Mouse (Mus musculus) hindbrain, embryonic 12.5 days (tissue): ENCODE measurements around the gene Cbr1. TPM values are rescaled to one million over a fixed set of nuclear protein-coding genes. Genes with fewer than 3 reads are reported as not detected.
A peak's percentile ranks its signal among the peaks of the same experiment; 100 is the strongest.
"Not testable (repeated sequence)": the region's sequence is repeated elsewhere in the genome, so short reads cannot be mapped to it uniquely, and the experiment has no call there.

Experiments
- ATAC-seq: fragments of 200-750 bp; cut with Nextera tagmentation; 2 replicates; pipeline ENCODE4 v1.8.0; 2017; ENCODE audit warnings: moderate TSS enrichment; ENCODE audit not compliant: low FRiP score
- H3K27ac ChIP-seq: fragments of 300-500 bp; sonication (generic); 2 replicates; pipeline ENCODE4 v1.5.1; 2016; ENCODE audit warnings: mild to moderate bottlenecking
- H3K27me3 ChIP-seq: fragments of 300-500 bp; sonication (generic); 2 replicates; pipeline ENCODE4 v1.6.1; 2016; ENCODE audit warnings: mild to moderate bottlenecking
- H3K36me3 ChIP-seq: fragments of 300-500 bp; sonication (generic); 2 replicates; pipeline ENCODE4 v1.6.1; 2016; ENCODE audit warnings: mild to moderate bottlenecking
- H3K4me1 ChIP-seq: fragments of 300-500 bp; sonication (generic); 2 replicates; pipeline ENCODE4 v1.6.1; 2016
- H3K4me2 ChIP-seq: fragments of 300-500 bp; sonication (generic); replicated peaks from 2 replicates; pipeline ENCODE4 v1.6.1; 2016; ENCODE audit warnings: mild to moderate bottlenecking
- H3K4me3 ChIP-seq: fragments of 300-500 bp; sonication (generic); 2 replicates; pipeline ENCODE4 v1.5.1; 2016; ENCODE audit warnings: mild to moderate bottlenecking
- H3K9ac ChIP-seq: fragments of 300-500 bp; sonication (generic); 2 replicates; pipeline ENCODE4 v1.6.1; 2016; ENCODE audit warnings: mild to moderate bottlenecking, moderate library complexity
- H3K9me3 ChIP-seq: fragments of 300-500 bp; sonication (generic); replicated peaks from 2 replicates; pipeline ENCODE4 v1.6.1; 2016; ENCODE audit warnings: mild to moderate bottlenecking
- WGBS: fragments of 180-500 bp; shearing (Covaris S2); methylation state at CpG from one replicate; pipeline ENCODE4 v1.1.7; 2016; 5-methylcytosine and 5-hydroxymethylcytosine counted together
- polyA plus RNA-seq: library from polyadenylated mRNA; unstranded; fragments of >200 nt; fragmentation: Nextera tagmentation; extraction: Ambion mirVana; gene quantifications from 2 replicates; pipeline ENCODE4 v1.2.1, GENCODE M21; 2016

The Cbr1 gene
- polyA plus RNA-seq, 1 experiment from 2014 or later, result 122 TPM

DNA sequence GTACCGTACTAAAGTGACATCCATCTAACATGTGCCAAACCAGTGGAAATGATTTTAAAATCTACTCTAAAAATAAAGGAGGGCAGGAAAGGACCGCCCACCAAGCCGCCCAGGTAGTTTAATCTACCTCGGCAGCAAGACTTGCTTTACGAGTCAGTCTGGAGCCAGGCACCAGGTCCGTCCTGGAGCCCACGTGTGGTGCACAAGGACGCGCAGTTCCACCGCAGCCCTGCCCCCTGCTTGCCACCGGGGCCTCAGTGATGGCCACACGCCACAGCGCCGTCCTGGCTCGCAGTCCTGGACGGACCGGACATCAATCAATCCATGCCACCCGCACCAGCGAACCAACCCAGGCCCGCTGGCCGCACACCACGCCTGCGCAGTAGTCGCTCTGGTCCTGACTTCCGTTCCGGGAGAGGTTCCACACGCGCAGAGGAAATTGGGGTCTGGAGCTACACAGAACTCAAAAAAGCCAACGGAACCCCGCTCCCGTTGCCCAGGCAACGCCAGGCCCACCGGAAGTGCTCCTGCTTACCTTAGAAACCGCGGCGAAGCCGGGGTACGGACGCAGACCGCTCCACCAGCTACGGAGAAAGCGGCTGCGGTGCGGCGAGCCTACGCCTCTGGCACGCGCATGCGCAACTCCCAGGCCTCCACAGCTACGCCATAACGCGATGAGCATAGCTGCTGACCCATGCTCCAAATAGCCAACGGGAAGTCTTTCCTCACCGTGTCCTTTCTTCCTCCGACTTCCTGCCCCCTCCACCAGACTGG, 2.0 kb upstream of the Cbr1 start, which contains the start of gene Setd4:
Setd4 (minus strand) TSS at position 625 of the 774 bp plus-strand sequence.
- Histone ChIP-seq H3K4me3 (peak within 1 kb of the TSS; percentile 53), H3K36me3 (no peaks in the 10 kb centered on the region), H3K4me2 (peak within 1 kb of the TSS; percentile 81), H3K9me3 (no peaks in the 10 kb centered on the region), H3K4me1 (peaks cover 18% of the 10 kb centered on the region), H3K27me3 (no peaks in the 10 kb centered on the region; the same call in 1 of the 2 replicates), H3K9ac (peak within 1 kb of the TSS; percentile 70), H3K27ac (peak within 1 kb of the TSS; percentile 92)
- 2% methylated on average over 55 of the region's 55 CpGs for WGBS
- peak; percentile 91 for ATAC-seq

DNA sequence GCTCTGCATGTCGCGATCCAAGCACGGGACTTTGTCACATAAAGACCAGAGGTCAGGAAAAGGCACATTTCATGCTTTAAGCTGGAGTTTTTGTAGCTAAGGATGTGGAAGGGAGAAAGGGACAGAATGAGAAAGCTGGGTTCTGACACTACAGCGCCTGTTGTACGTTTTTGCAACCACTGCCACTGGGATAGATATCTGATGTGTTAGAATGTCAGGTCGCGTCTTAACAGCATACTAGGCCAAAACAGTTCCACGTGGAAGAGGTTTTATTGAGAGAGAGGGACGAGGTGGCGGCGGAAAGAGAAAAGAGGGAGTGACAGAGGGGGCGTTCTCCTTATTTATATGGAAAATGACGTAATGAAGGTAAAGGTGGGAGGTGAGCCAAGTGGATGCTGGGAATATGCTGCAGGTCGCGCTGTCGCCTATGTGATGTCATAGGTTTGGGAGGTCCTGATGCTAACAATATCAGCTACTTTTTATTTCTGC, 1.1 kb upstream of the Cbr1 start:
- Histone ChIP-seq H3K4me3 (peak overlapping the region; percentile 53), H3K27me3 (no peaks in the 10 kb centered on the region; the same call in 1 of the 2 replicates), H3K4me1 (peaks cover 26% of the 10 kb centered on the region), H3K27ac (peak overlapping the region; percentile 92), H3K9me3 (no peaks in the 10 kb centered on the region), H3K4me2 (peak overlapping the region; percentile 81), H3K36me3 (no peaks in the 10 kb centered on the region), H3K9ac (peak overlapping the region; percentile 70)
- 5% methylated on average over 16 of the region's 16 CpGs for WGBS
- no peak for ATAC-seq

DNA sequence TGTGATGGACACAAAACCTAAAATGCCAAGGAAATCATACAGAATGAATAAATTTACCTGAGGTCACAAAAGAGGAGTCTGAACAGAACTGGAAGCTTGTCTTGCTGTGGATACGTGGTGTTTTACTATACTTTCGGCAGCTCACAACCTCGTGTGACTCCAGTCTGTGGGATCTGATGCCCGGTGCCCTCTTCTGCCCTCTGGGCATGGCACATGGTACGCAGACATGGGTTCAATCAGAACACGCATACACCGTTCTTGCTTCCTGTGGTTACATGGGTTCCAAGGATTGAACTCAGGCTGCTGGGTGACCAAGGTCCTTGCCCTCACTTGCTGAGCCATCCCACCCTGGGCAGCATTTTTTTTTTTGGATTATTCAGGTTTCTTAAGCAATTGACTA, 493 bp downstream of the Cbr1 start:
- WGBS, result 86% methylated on average over 7 of the region's 7 CpGs
- H3K36me3 ChIP-seq, result peaks cover 14% of the 10 kb centered on the region

DNA sequence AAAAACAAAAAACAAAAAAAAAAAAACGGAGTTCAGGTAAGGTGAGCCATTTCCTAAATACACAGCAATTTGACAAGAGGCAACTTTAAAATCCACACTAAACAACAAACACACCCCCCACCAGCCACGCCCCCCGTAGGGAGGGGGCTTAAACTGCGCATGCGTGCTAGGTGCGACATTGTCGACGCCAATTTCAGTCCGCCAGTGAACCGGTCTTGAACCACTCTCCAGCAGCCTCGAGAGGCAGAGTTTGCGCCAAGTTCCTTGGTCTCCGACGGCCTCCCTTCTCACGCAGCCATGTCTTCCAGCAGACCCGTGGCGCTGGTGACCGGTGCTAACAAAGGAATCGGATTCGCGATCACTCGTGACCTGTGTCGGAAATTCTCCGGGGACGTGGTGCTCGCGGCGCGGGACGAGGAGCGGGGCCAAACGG, 2.0 kb downstream of the Cbr1 start:
- Histone ChIP-seq H3K27ac (peak overlapping the region; percentile 82), H3K36me3 (peaks cover 23% of the 10 kb centered on the region), H3K9ac (peak overlapping the region; percentile 78), H3K4me2 (peak overlapping the region; percentile 76), H3K27me3 (no peaks in the 10 kb centered on the region; the same call in 1 of the 2 replicates), H3K4me3 (peak overlapping the region; percentile 70), H3K4me1 (peaks cover 26% of the 10 kb centered on the region), H3K9me3 (no peaks in the 10 kb centered on the region)
- under 1% methylated on average over 32 of the region's 32 CpGs for WGBS
- peak; percentile 33; the same call in 1 of the 2 replicates for ATAC-seq

More for the DNA sequence above, 493 bp downstream of the Cbr1 start:
- no peaks in the 10 kb centered on the region; the same call in 1 of the 2 replicates for H3K27me3 ChIP-seq
- H3K4me3 ChIP-seq, result no peak overlapping the region
- H3K4me1 ChIP-seq, result peaks cover 26% of the 10 kb centered on the region
- H3K9ac ChIP-seq, result no peak overlapping the region
- no peaks in the 10 kb centered on the region for H3K9me3 ChIP-seq
- no peak for ATAC-seq
- no peak overlapping the region for H3K27ac ChIP-seq
- H3K4me2 ChIP-seq, result no peak overlapping the region

DNA sequence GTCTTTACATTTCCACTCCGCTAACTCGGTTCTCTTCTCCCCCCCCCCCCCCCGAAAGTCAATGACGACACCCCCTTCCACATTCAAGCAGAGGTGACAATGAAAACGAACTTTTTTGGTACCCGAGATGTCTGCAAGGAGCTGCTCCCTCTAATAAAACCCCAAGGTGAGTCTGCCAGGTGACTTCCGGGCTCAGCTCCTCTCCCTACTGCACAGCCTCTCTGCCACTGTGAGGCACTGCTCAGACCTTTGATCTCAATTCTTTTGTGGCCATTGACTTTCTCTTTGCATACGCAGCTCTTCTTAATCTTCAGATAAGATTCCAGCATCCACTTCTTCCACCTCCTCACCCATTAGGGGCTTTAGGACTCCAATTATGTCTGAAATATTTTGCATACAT, 3.1 kb downstream of the Cbr1 start:
- H3K4me1 ChIP-seq, result peaks cover 26% of the 10 kb centered on the region
- H3K9ac ChIP-seq, result peak overlapping the region; percentile 78; the same call in 1 of the 2 replicates
- H3K9me3 ChIP-seq, result no peaks in the 10 kb centered on the region
- H3K27me3 ChIP-seq, result no peaks in the 10 kb centered on the region; the same call in 1 of the 2 replicates
- peak overlapping the region; percentile 76 for H3K4me2 ChIP-seq
- ATAC-seq, result no peak
- H3K4me3 ChIP-seq, result peak overlapping the region; percentile 70
- 76% methylated on average over 8 of the region's 8 CpGs for WGBS
- peaks cover 23% of the 10 kb centered on the region for H3K36me3 ChIP-seq
- H3K27ac ChIP-seq, result no peak overlapping the region

DNA sequence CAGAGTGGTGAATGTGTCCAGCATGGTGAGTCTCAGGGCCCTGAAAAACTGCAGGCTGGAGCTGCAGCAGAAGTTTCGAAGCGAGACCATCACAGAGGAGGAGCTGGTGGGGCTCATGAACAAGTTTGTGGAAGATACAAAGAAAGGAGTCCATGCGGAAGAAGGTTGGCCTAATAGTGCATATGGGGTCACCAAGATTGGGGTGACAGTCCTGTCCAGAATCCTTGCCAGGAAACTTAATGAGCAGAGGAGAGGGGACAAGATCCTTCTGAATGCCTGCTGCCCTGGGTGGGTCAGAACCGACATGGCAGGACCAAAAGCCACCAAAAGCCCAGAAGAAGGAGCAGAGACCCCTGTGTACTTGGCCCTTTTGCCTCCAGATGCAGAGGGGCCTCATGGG, 4.1 kb downstream of the Cbr1 start:
- peaks cover 23% of the 10 kb centered on the region for H3K36me3 ChIP-seq
- H3K9ac ChIP-seq, result no peak overlapping the region
- no peaks in the 10 kb centered on the region; the same call in 1 of the 2 replicates for H3K27me3 ChIP-seq
- ATAC-seq, result no peak
- no peaks in the 10 kb centered on the region for H3K9me3 ChIP-seq
- no peak overlapping the region for H3K4me2 ChIP-seq
- no peak overlapping the region for H3K27ac ChIP-seq
- 96% methylated on average over 4 of the region's 4 CpGs for WGBS
- no peak overlapping the region for H3K4me3 ChIP-seq
- H3K4me1 ChIP-seq, result peaks cover 18% of the 10 kb centered on the region

DNA sequence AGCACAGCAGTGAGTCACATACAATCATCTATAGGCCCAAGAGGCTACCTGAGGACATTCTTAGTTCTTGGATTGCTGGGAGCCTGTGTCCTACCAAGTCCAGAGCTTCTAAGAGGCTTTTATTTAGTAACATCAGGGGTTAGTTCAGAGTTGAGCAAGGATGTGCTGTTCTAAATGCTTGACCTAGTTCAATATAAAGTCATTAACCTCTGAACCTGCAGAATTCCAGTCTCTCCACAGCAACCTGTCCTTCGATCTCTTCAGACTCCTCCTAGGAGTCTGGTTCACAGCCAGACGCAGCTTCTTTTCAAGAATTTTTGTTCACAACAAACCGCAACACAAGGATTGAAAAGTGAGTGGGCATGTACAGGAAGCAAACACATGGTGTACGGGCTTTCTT, 5.3 kb downstream of the Cbr1 start:
- 93% methylated on average over 4 of the region's 4 CpGs for WGBS
- no peak for ATAC-seq

DNA sequence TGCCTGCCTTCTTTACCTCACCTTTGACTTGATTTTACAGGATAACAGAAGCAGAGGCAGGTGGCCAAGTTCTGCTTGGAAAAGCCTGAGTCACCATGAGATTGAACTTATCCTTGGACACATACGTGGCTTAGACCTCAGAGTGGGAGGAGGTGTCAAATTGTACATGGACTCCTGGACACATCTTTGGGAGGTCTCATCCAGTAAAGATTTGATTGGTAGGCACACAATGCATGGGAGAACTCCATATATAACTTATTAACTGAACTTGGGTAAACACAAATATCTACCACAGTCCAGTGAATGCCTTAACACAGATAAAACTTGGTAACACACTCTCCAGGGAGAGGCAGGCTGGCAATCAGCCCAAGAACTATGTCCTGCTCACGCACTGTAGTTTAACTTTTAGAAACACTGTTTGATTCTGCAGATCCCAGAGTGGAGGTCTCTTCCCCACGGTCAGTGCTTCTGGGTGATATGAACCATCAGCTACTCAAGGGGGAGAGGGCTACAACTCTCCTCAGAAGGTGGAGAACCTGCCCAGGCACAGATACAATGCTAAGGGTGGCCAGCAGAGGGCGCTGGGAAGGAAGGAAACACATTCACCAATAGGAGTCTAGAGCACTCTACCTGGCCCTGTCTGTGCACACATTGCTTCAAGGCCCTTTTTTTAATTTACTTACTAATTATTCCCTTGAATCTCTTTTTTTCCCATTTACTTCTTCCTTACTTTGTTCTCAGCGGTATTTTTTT, 9.6 kb downstream of the Cbr1 start:
- H3K36me3 ChIP-seq, result peaks cover 17% of the 10 kb centered on the region; the same call in 1 of the 2 replicates
- H3K4me2 ChIP-seq, result no peak overlapping the region
- 38% methylated on average over 5 of the region's 5 CpGs for WGBS
- no peaks in the 10 kb centered on the region for H3K4me1 ChIP-seq
- no peak overlapping the region for H3K4me3 ChIP-seq
- no peak for ATAC-seq
- H3K27ac ChIP-seq, result no peak overlapping the region
- H3K9me3 ChIP-seq, result no peaks in the 10 kb centered on the region
- no peak overlapping the region for H3K9ac ChIP-seq
- no peaks in the 10 kb centered on the region for H3K27me3 ChIP-seq

More for the DNA sequence above, 5.3 kb downstream of the Cbr1 start:
- H3K36me3 ChIP-seq, result peaks cover 23% of the 10 kb centered on the region
- H3K9me3 ChIP-seq, result no peaks in the 10 kb centered on the region
- H3K27ac ChIP-seq, result no peak overlapping the region
- H3K4me1 ChIP-seq, result peaks cover 14% of the 10 kb centered on the region
- no peak overlapping the region for H3K9ac ChIP-seq
- no peak overlapping the region for H3K4me3 ChIP-seq
- H3K27me3 ChIP-seq, result no peaks in the 10 kb centered on the region; the same call in 1 of the 2 replicates
- H3K4me2 ChIP-seq, result no peak overlapping the region

DNA sequence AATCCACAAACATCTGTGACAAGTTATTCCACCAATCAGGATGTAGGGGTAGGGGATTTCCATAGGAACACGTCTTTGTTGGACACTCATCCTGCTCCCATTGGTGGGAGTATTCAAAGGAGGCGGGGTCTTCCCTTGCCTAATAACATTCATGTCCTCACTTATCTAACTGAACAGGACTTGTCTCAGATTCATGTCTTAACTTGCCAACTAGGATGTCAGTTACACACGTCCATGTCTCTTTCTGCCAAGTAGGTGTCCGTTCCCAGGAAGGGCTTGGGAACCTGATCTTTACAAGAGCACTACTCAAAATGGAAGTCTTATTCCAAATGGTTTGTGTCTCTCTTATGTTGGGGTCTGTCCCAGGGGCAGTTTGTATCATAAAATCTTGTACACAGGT, 18.1 kb downstream of the Cbr1 start:
- H3K4me2 ChIP-seq, H3K9me3 ChIP-seq, H3K27ac ChIP-seq, H3K9ac ChIP-seq, ATAC-seq, H3K4me3 ChIP-seq, H3K27me3 ChIP-seq, H3K4me1 ChIP-seq, H3K36me3 ChIP-seq: not testable (repeated sequence)
- WGBS, result 92% methylated on average over 4 of the region's 4 CpGs

DNA sequence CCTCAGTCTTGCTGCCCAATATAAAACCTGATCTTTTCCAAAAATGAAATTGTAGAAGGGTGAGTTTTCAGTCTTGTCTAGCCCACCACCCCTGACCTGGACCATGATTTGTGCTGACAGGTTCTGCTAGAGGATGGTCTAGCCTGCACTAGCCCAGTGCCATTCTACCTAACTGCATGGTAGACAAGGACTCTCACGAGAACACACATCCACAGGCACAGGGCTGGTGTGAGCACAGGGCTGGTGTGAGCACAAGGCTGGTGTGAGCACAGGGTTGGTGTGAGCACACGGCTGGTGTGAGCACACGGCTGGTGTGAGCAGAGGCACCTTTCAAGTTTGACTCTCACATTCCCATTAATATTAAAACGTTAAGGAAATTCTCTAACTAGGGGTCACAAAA, 19.0 kb downstream of the Cbr1 start:
- H3K4me2 ChIP-seq, result no peak overlapping the region
- no peaks in the 10 kb centered on the region for H3K9me3 ChIP-seq
- H3K4me1 ChIP-seq, result no peaks in the 10 kb centered on the region
- ATAC-seq, result no peak
- H3K27me3 ChIP-seq, result no peaks in the 10 kb centered on the region
- no peak overlapping the region for H3K9ac ChIP-seq
- no peak overlapping the region for H3K27ac ChIP-seq
- WGBS, result 83% methylated on average over 4 of the region's 4 CpGs
- no peaks in the 10 kb centered on the region for H3K36me3 ChIP-seq
- no peak overlapping the region for H3K4me3 ChIP-seq

DNA sequence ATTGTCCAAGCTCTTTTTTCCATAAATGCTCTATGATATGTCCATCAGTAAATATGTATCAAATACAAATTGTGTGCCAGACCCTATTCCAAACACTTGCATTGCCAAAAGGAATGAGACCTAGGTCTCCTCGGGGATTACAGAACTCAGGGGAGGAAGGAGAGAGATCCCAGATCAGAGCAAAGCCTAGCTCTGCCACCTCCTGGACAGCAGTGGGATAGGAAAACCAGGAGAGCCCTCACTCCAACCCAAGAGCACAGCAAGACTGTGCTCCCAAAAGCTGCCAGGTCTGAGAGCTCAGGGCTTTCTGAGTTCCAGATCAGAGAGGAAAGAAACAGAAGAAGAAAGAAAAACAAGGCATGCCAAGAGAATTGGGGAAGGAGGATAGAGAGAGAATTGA, 21.1 kb downstream of the Cbr1 start:
- Histone ChIP-seq H3K27ac (no peak overlapping the region), H3K36me3 (no peaks in the 10 kb centered on the region), H3K4me2 (no peak overlapping the region), H3K4me1 (no peaks in the 10 kb centered on the region), H3K4me3 (no peak overlapping the region), H3K9me3 (no peaks in the 10 kb centered on the region), H3K9ac (no peak overlapping the region), H3K27me3 (no peaks in the 10 kb centered on the region)
- 22% methylated on average over 1 of the region's 1 CpGs for WGBS
- ATAC-seq, result no peak

DNA sequence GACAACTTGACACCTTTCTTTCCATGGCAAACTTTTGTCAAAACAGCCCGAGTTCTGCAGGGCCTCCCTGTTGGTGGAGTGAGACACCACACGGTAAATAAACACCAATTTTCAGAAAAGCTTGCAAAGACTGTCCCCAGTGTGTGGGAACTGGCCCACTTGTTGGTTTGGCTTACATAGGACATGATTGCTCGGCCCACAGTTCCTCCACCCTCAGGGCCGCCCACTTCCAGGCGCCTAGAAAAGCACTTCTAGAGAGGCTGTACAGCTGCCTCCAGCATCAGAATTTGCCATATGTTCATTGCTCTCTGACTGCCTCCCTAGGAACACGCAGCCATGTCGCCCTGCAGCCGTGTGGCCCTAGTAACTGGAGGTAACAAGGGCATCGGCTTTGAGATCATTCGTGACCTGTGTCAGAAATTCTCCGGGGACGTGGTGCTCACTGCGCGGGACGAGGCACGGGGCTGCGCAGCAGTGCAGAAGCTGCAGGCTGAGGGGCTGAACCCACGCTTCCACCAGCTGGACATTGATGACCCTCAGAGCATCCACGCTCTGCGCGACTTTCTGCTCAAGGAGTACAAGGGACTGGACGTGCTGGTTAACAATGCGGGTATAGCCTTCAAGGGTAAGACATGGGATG, 22.2 kb downstream of the Cbr1 start, which contains the start of gene Gm5678:
Gm5678 (plus strand) TSS at position 337 of the 640 bp plus-strand sequence.
- 79% methylated on average over 23 of the region's 23 CpGs for WGBS
- no peak for ATAC-seq
- Histone ChIP-seq H3K36me3 (no peaks in the 10 kb centered on the region), H3K9ac (no peak within 1 kb of the TSS), H3K9me3 (no peaks in the 10 kb centered on the region), H3K27ac (no peak within 1 kb of the TSS), H3K4me2 (no peak within 1 kb of the TSS), H3K4me3 (no peak within 1 kb of the TSS), H3K27me3 (no peaks in the 10 kb centered on the region), H3K4me1 (no peaks in the 10 kb centered on the region)
